Mouse (Mus musculus): ENCODE measurements at regions not wholly inside any gene's neighbourhood (a gene's known extent, or its start where the extent isn't known, plus 50 kb on each side); places are given as distances from the start of the nearest gene placed in this dataset.

DNA sequence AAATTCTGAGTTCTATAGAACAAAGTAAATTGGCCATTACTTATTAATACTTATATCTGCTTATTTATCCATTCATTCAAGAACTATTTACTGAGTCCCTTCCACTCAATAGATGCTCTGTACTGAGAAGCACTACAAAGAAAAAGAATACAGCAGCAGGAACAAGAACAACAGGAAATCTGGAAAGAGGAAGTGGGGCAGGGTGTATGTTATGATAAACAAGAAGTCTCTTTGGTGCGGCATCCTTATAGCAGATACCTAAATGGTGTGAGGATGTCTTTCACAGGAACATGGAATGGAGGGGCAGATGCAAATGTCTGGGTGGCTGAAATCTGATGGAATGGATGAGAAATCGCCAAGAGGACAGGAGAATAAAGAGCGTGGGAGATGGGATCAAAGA lies 208.5 kb upstream of the Zc3h12c start:
- no peak overlapping the region for H3K9ac ChIP-seq
- no peak for ATAC-seq
- H3K36me3 ChIP-seq (ENCODE audit: poor library complexity, severe bottlenecking): no peaks in the 10 kb centered on the region
- H3K27ac ChIP-seq: no peak overlapping the region
- H3K9me3 ChIP-seq (replicated peaks): no peaks in the 10 kb centered on the region
- WGBS: 90% methylated on average over 3 of the region's 3 CpGs
- H3K27me3 ChIP-seq: no peaks in the 10 kb centered on the region
- no peak overlapping the region for H3K4me2 ChIP-seq
- no peak overlapping the region for H3K4me3 ChIP-seq
- no peaks in the 10 kb centered on the region for H3K4me1 ChIP-seq

DNA sequence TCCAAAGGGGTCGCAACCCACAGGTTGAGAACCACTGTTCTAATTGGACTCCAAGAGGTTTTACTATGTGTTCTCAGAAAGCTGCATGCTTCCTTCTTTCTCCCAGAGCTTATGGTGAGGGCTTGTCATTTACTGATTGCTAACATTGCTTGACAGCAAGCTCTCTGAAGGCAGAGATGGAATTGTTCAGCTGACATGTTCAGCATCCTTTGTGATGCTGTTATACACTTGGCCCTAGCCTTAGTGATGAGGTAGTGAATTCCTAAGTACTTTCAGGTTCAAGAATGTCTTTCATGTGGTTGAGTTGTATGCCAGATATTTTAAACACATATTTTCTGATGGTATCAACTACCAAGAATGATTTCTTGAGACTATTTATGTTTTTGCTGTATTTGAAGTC lies 202.9 kb upstream of the Zc3h12c start:
- ATAC-seq: no peak
- Histone ChIP-seq H3K9me3 (replicated peaks) (no peaks in the 10 kb centered on the region), H3K4me1 (peaks cover 10% of the 10 kb centered on the region), H3K27me3 (no peaks in the 10 kb centered on the region), H3K4me2 (no peak overlapping the region), H3K27ac (no peak overlapping the region), H3K4me3 (no peak overlapping the region), H3K9ac (no peak overlapping the region), H3K36me3 (ENCODE audit: poor library complexity, severe bottlenecking) (no peaks in the 10 kb centered on the region)
- WGBS: 90% methylated on average over 1 of the region's 1 CpGs

DNA sequence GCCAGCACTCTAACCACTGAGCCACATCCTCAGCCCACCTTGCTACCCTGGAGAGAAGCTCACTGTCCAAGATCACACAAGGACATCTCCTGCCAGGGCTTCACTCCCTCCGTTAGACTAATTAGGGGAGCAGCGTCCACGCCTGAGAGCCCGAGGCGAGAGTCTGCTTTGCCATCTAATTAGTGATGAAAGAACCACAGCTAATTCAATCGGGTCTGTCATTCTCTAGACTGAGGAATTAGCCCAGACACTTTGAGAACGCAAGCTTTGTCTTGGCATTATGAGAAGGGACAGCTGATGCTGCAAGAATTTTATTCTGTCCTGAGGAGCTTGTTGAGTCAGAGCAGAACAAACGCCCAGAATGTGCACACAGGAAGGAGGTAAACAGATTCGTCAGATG lies 200.5 kb upstream of the Zc3h12c start:
- peak overlapping the region; percentile 19; the same call in 1 of the 2 replicates for H3K27ac ChIP-seq
- no peaks in the 10 kb centered on the region for H3K27me3 ChIP-seq
- H3K9me3 ChIP-seq (replicated peaks): no peaks in the 10 kb centered on the region
- peak; percentile 67 for ATAC-seq
- 3% methylated on average over 9 of the region's 9 CpGs for WGBS
- no peaks in the 10 kb centered on the region for H3K36me3 ChIP-seq (ENCODE audit: poor library complexity, severe bottlenecking)
- no peak overlapping the region for H3K9ac ChIP-seq
- H3K4me2 ChIP-seq: no peak overlapping the region; the same call in 1 of the 2 replicates
- peaks cover 15% of the 10 kb centered on the region for H3K4me1 ChIP-seq
- no peak overlapping the region for H3K4me3 ChIP-seq

DNA sequence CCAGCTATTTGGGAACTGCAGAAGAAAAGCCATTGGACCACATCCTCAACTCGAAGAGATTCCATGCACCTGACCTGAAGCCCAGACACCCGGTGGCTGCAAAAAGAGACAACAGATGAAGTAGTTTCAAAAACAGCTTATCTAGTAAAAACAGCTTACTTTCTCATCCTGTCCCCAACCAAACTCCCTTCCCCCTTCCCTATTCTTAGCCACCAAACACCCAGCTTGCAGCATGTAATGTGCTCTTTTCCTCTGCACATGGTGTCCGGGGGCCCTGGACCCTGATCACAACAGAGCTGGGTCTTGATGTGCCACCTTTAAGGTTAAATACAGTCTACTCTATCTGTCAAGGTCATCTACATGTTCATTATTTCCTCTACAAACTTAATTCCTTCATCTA lies 199.7 kb upstream of the Zc3h12c start:
- peaks cover 15% of the 10 kb centered on the region for H3K4me1 ChIP-seq
- no peak overlapping the region for H3K27ac ChIP-seq
- 85% methylated on average over 3 of the region's 3 CpGs for WGBS

DNA sequence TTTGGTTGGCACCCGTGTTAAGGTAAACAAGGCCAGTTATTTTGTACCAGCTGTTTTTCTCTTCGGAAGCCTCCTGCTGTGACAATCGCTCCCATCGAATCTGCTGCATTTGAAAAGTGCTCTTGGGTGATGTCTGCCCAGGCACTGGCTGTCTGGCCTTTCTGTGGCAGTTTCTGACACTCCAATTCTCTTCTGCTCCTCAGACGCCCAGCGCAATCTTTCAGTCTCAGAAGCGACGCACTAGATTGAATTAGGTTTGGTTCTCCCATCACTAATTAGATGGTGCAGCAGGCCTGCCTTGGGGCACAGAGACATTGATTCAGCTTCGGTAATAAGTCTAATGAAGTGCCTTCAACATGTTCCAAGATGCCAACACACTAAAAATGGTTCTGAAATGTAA lies 197.7 kb upstream of the Zc3h12c start:
- Histone ChIP-seq H3K27ac (no peak overlapping the region), H3K4me1 (peaks cover 15% of the 10 kb centered on the region), H3K9ac (no peak overlapping the region), H3K9me3 (replicated peaks) (no peaks in the 10 kb centered on the region), H3K36me3 (ENCODE audit: poor library complexity, severe bottlenecking) (no peaks in the 10 kb centered on the region), H3K27me3 (no peaks in the 10 kb centered on the region), H3K4me2 (no peak overlapping the region), H3K4me3 (no peak overlapping the region)
- no peak for ATAC-seq
- WGBS: 36% methylated on average over 9 of the region's 9 CpGs

More for the DNA sequence above, 199.7 kb upstream of the Zc3h12c start:
- no peak overlapping the region for H3K4me3 ChIP-seq
- no peaks in the 10 kb centered on the region for H3K9me3 ChIP-seq (replicated peaks)
- no peaks in the 10 kb centered on the region for H3K36me3 ChIP-seq (ENCODE audit: poor library complexity, severe bottlenecking)
- no peak for ATAC-seq
- H3K9ac ChIP-seq: no peak overlapping the region
- no peaks in the 10 kb centered on the region for H3K27me3 ChIP-seq
- no peak overlapping the region for H3K4me2 ChIP-seq

DNA sequence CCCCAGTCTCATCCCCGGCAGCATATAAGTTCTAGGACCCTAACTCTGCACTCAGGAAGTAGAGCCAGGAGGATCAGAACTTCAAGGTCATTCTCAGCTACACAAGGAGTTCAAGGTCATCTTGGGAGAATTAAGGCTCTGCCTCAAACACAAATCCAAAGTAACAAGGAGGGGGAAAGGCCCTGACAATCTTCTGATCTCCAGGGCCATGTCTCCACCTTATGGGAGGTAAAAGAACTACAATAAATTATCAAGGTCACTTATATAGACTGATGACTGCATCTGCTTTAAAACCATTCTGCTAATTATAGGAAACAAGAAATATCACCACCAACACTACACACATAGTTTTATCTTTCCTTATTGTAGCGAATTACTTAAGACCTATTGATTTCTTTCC lies 193.2 kb upstream of the Zc3h12c start:
- no peak overlapping the region for H3K4me2 ChIP-seq
- no peak overlapping the region for H3K27ac ChIP-seq
- 85% methylated on average over 2 of the region's 2 CpGs for WGBS
- H3K27me3 ChIP-seq: no peaks in the 10 kb centered on the region
- no peak for ATAC-seq
- no peak overlapping the region for H3K4me3 ChIP-seq
- peaks cover 10% of the 10 kb centered on the region for H3K4me1 ChIP-seq
- H3K36me3 ChIP-seq (ENCODE audit: poor library complexity, severe bottlenecking): no peaks in the 10 kb centered on the region
- H3K9me3 ChIP-seq (replicated peaks): no peaks in the 10 kb centered on the region
- H3K9ac ChIP-seq: no peak overlapping the region

DNA sequence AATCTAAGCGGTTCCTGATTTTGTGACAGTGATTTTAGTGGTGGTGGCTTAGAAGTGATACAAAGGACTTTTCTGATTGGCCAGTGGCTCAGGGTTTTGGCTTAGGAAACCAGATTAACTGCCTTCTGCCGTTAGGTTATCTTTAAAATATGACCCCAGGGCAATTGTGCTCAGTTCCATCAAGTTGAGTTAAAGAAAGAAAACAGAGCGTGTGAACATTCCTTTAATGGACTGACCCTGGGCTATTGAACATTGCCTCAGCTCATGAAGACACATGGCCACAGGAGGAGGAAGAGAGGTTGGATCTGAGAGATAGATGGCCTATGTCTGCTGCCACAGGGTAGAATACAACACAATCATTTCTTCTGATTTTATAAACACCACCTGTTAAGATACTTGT lies 191.0 kb upstream of the Zc3h12c start:
- WGBS: 68% methylated on average over 3 of the region's 3 CpGs
- Histone ChIP-seq H3K4me2 (no peak overlapping the region), H3K9me3 (replicated peaks) (no peaks in the 10 kb centered on the region), H3K4me3 (no peak overlapping the region), H3K9ac (no peak overlapping the region), H3K27ac (no peak overlapping the region), H3K4me1 (peaks cover 4% of the 10 kb centered on the region; the same call in 1 of the 2 replicates), H3K27me3 (no peaks in the 10 kb centered on the region), H3K36me3 (ENCODE audit: poor library complexity, severe bottlenecking) (no peaks in the 10 kb centered on the region)
- no peak for ATAC-seq

DNA sequence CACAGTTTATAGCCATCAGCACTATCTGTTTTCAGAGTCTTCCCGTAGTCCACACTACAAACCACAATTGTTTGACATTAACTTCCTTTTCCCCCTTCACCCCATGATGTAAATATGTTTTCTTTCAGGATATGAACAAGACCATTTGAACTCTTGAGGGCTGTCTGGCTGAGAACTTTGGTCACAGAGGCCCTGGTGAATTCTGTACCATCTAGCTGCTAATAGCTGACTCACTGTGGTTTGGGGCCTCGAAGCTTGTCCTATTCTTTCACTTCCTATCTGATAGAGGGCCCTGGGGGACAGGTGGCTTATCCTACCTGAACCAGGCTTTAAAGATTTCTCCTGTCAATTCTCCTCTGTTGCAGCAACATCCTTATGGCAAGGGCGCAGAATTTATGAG lies 188.2 kb upstream of the Zc3h12c start:
- Histone ChIP-seq H3K4me2 (no peak overlapping the region), H3K4me3 (no peak overlapping the region), H3K27me3 (no peaks in the 10 kb centered on the region), H3K4me1 (peaks cover 4% of the 10 kb centered on the region; the same call in 1 of the 2 replicates), H3K27ac (no peak overlapping the region), H3K9ac (no peak overlapping the region), H3K9me3 (replicated peaks) (no peaks in the 10 kb centered on the region), H3K36me3 (ENCODE audit: poor library complexity, severe bottlenecking) (no peaks in the 10 kb centered on the region)
- no peak for ATAC-seq
- 87% methylated on average over 3 of the region's 3 CpGs for WGBS

DNA sequence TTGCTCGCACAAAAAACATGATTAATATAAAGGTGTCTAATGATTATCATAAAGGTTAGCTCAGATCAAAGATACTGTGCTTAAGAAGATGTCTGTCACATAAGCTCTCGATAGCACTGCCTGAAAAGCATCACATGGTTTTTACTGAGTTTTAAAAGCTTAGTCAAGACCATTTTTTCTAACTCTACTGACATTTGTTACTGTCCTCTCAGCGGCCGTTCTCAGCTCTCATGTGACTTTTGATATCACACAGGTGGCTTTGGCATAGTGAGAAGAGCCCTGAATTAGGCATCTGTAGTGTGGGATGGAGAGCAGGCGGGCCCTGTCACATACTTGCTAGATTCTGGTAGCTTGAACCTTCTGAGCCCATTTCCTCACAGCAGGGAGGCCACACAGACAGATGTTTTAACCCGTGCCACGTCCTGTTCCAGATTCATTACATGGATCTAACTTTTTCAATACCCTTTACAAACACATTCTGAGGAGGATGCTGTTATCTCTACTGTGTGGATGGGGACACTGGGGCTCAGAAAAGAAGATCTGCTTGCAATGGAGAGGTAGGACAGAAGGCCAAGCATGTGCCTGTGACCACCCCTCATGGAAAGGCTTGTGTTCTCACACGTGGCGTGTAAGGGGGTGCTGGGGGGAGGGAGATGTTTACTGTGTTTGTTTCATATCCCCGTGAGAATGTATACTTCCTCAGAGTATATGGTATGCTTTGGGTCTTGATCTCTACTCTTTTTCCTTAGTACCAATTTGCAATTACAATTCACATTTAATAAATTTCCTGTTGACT lies 187.0 kb upstream of the Zc3h12c start:
- H3K27me3 ChIP-seq: no peaks in the 10 kb centered on the region
- no peak overlapping the region for H3K27ac ChIP-seq
- H3K9me3 ChIP-seq (replicated peaks): no peaks in the 10 kb centered on the region
- no peak for ATAC-seq
- WGBS: 83% methylated on average over 10 of the region's 10 CpGs
- H3K9ac ChIP-seq: no peak overlapping the region
- H3K4me2 ChIP-seq: no peak overlapping the region
- peaks cover 4% of the 10 kb centered on the region; the same call in 1 of the 2 replicates for H3K4me1 ChIP-seq
- no peaks in the 10 kb centered on the region for H3K36me3 ChIP-seq (ENCODE audit: poor library complexity, severe bottlenecking)
- H3K4me3 ChIP-seq: no peak overlapping the region

DNA sequence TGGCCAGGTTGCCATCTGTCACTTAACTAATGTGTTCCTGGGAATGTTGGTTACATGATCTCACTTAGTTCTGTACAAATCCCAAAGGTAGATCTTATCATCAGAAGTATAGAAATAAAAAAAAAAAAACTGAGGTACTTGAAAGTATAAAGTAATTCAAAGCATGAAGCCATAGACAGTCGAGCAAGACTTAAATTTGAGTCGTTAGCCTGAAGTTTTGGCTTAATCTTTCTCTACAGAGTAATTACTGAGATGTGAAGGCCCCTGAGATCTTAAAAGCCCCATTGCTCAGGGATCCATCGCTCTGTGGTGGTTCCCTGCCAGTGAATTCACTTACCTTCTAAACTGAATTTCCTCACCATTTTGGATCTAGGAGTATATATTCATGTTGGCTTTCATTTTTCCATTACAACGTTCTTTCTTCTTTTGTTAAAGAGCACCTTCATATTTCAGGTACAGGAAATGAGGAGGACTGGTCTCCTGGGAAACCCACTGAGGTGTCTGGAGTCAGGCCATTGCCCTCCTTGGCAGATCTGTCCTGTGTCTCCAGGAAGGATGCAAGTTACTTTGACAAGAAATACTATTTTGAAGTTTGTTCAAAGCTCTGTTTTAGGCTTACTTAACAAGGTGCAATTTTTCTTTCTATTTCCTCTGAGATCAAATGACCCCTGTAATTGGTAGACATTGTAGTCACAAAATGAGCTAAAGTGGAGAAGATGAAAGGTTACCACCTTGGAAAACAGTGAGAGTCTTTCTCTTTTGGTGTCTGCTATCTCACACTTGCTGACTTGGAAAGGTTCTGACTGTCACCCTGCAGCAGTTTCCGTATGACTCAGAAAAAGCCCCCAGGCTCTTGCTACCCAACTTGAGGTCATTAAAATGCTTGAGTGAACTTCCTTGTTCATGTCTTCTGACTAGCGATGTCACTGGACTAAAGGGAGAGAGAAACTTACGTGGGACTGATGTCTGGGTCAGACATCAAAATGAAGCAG lies 180.5 kb upstream of the Zc3h12c start:
- H3K4me1 ChIP-seq: no peaks in the 10 kb centered on the region
- no peak overlapping the region for H3K4me3 ChIP-seq
- H3K9ac ChIP-seq: no peak overlapping the region
- no peak for ATAC-seq
- no peaks in the 10 kb centered on the region for H3K36me3 ChIP-seq (ENCODE audit: poor library complexity, severe bottlenecking)
- H3K4me2 ChIP-seq: no peak overlapping the region
- H3K27me3 ChIP-seq: no peaks in the 10 kb centered on the region
- WGBS: 68% methylated on average over 7 of the region's 7 CpGs
- no peak overlapping the region for H3K27ac ChIP-seq
- H3K9me3 ChIP-seq (replicated peaks): no peaks in the 10 kb centered on the region

DNA sequence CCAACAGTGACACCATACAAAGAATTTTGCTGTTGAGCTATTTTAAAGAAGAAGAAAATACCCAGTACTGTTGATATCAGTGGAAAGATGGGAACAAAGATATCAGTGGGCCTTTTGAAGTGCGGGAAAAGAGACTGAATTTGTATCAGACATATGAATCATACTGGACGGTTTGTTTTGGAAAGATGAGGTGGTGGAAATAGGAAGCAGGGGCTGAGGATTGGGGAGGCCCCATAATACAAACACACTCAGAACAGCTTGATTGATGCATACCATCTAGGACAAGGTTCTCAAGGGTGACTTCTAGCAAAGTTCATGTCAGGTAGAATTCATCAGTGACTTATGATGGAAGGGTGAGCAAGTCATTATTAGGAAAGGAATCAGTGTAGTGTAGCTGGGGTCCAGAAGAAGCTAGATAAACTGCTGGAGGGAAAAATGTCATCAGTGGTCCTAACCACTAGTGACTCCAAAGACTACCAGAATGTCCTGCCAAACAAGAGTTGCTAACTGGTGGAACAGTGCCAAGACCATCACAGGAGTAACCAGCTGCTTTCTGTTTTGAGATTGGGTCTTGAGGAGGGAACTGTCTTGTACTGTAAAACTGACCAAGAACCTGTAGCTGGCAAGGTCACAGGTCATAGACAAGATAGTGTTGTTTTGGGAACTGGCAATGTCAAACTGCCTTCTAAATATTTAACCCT lies 176.0 kb upstream of the Zc3h12c start:
- no peaks in the 10 kb centered on the region for H3K4me1 ChIP-seq
- no peak overlapping the region for H3K4me3 ChIP-seq
- H3K4me2 ChIP-seq: no peak overlapping the region
- no peak overlapping the region for H3K27ac ChIP-seq
- no peaks in the 10 kb centered on the region for H3K27me3 ChIP-seq
- 91% methylated on average over 2 of the region's 2 CpGs for WGBS
- H3K9me3 ChIP-seq (replicated peaks): no peaks in the 10 kb centered on the region
- no peak for ATAC-seq
- H3K36me3 ChIP-seq (ENCODE audit: poor library complexity, severe bottlenecking): no peaks in the 10 kb centered on the region
- H3K9ac ChIP-seq: no peak overlapping the region

DNA sequence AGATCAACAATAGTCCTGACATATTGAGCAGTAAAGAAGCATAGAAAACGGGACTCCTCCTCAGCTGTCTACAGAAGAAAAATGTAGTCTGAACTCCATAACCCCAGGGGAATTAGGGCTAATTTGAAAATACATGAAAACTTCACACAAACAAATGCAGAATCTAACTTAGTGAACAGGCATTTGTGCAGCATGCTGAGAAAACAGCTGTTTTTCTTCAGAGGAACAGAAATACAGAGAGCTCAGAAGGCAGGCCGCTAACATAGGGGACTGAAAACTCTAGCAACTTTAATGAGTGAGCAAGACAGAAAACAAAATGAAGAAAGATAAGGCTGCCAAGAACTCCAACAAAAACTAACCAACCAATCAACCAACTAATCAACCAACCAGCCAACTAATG lies 172.7 kb upstream of the Zc3h12c start:
- WGBS: 71% methylated on average over 2 of the region's 2 CpGs
- H3K27ac ChIP-seq: no peak overlapping the region
- H3K9me3 ChIP-seq (replicated peaks): no peaks in the 10 kb centered on the region
- no peaks in the 10 kb centered on the region for H3K27me3 ChIP-seq
- H3K4me1 ChIP-seq: peaks cover 6% of the 10 kb centered on the region; the same call in 1 of the 2 replicates
- H3K9ac ChIP-seq: no peak overlapping the region
- no peaks in the 10 kb centered on the region for H3K36me3 ChIP-seq (ENCODE audit: poor library complexity, severe bottlenecking)
- no peak overlapping the region for H3K4me2 ChIP-seq
- ATAC-seq: no peak
- no peak overlapping the region for H3K4me3 ChIP-seq
